Mouse (Mus musculus) hindlimb bud, embryonic 11.5 days (tissue): Measurements from ENCODE around the gene Mndal.
"Not testable (repeated sequence)": the region's sequence is repeated elsewhere in the genome, so short reads cannot be mapped to it uniquely, and the experiment has no call there.

ENCODE experiments used
- DNase-seq: peaks from one replicate; pipeline ENCODE4 v3.0.0-alpha.2; 2012; ENCODE audit warnings: low read depth, low spot score; ENCODE audit errors: extremely low spot score

Mndal gene

GRCm38 (mm10) chr1:173941924-173942779, at the start of gene Mndal, which contains the start of gene Ifi203:
Gene Mndal, minus strand, starts transcription at chr1:173942491.
Gene Ifi203, minus strand, starts transcription at chr1:173942672.
- not testable (repeated sequence) for DNase-seq

- not testable (repeated sequence) for DNase-seq
These were observed 40.5 kb upstream of the Mndal start, which contains the start of gene Ifi202b for GRCm38 (mm10) chr1:173982694-173983305. Gene Ifi202b, minus strand, starts transcription at chr1:173982744.

GRCm38 (mm10) chr1:173981038-173981437, 38.7 kb upstream of the Mndal start:
- not testable (repeated sequence) for DNase-seq

- DNase-seq, result no peak
These were observed 35.3 kb upstream of the Mndal start for GRCm38 (mm10) chr1:173977622-173978021.

- DNase-seq, result no peak
These were observed 30.8 kb upstream of the Mndal start for GRCm38 (mm10) chr1:173973111-173973510.

- not testable (repeated sequence) for DNase-seq
These were observed 19.2 kb upstream of the Mndal start for GRCm38 (mm10) chr1:173961491-173961890.

- DNase-seq, result not testable (repeated sequence)
These were observed 17.7 kb upstream of the Mndal start for GRCm38 (mm10) chr1:173959998-173960397.

GRCm38 (mm10) chr1:173955839-173956527, 13.7 kb upstream of the Mndal start:
- not testable (repeated sequence) for DNase-seq

GRCm38 (mm10) chr1:173955071-173955796, 12.9 kb upstream of the Mndal start:
- DNase-seq, result no peak

GRCm38 (mm10) chr1:173953563-173953962, 11.3 kb upstream of the Mndal start:
- DNase-seq, result no peak

- DNase-seq, result not testable (repeated sequence)
These were observed 6.8 kb upstream of the Mndal start for GRCm38 (mm10) chr1:173949044-173949443.

- DNase-seq, result not testable (repeated sequence)
These were observed 432 bp upstream of the Mndal start for GRCm38 (mm10) chr1:173942780-173943066.

- not testable (repeated sequence) for DNase-seq
These were observed 769 bp downstream of the Mndal start for GRCm38 (mm10) chr1:173941522-173941921.

GRCm38 (mm10) chr1:173919279-173919678, 23.0 kb downstream of the Mndal start:
- DNase-seq, result not testable (repeated sequence)

GRCm38 (mm10) chr1:173914559-173914958, 27.7 kb downstream of the Mndal start:
- DNase-seq, result no peak

GRCm38 (mm10) chr1:173913256-173913791, 29.0 kb downstream of the Mndal start:
- not testable (repeated sequence) for DNase-seq

- DNase-seq, result not testable (repeated sequence)
These were observed 29.6 kb downstream of the Mndal start, which contains the start of gene Ifi211 for GRCm38 (mm10) chr1:173912548-173913255. Gene Ifi211, minus strand, starts transcription at chr1:173913046.

GRCm38 (mm10) chr1:173911808-173912464, 30.4 kb downstream of the Mndal start:
- DNase-seq, result no peak

GRCm38 (mm10) chr1:173908390-173908789, 33.9 kb downstream of the Mndal start:
- not testable (repeated sequence) for DNase-seq
